Mouse (Mus musculus) midbrain, embryonic 10.5 days (tissue): ENCODE results near the gene Nol3. TPM values are rescaled to one million over a fixed set of nuclear protein-coding genes. Genes with fewer than 3 reads are reported as not detected.

Experiments used
- DNase-seq: peaks from one replicate; pipeline ENCODE4 v3.0.0-alpha.2; 2017; ENCODE audit warnings: low spot score
- H3K27ac ChIP-seq: fragments of 300-500 bp; sonication (generic); replicated peaks from 2 replicates; pipeline ENCODE4 v1.5.1; 2016; ENCODE audit warnings: mild to moderate bottlenecking
- H3K27me3 ChIP-seq: fragments of 300-500 bp; sonication (generic); 2 replicates; pipeline ENCODE4 v1.6.1; 2016; ENCODE audit warnings: low read depth, mild to moderate bottlenecking; ENCODE audit not compliant: poor library complexity, severe bottlenecking
- H3K36me3 ChIP-seq: fragments of 300-500 bp; sonication (generic); 2 replicates; pipeline ENCODE4 v1.6.1; 2016; ENCODE audit warnings: mild to moderate bottlenecking, moderate library complexity
- H3K4me1 ChIP-seq: fragments of 300-500 bp; sonication (generic); 2 replicates; pipeline ENCODE4 v1.6.1; 2016
- H3K4me3 ChIP-seq: fragments of 300-500 bp; sonication (generic); 2 replicates; pipeline ENCODE4 v1.5.1; 2016; ENCODE audit warnings: mild to moderate bottlenecking, moderate library complexity
- H3K9me3 ChIP-seq: fragments of 300-500 bp; sonication (generic); replicated peaks from 2 replicates; pipeline ENCODE4 v1.6.1; 2016; ENCODE audit warnings: mild to moderate bottlenecking
- WGBS: fragments of 180-500 bp; shearing (Covaris S2); methylation state at CpG from one replicate; pipeline ENCODE4 v1.1.7; 2016; 5-methylcytosine and 5-hydroxymethylcytosine counted together
- microRNA counts: library from miRNA; unstranded; fragments of <30 nt; microRNA quantifications from one replicate; lab custom pipeline; 2017
- microRNA-seq: library from miRNA; unstranded; fragments of <30 nt; microRNA quantifications from one replicate; pipeline ENCODE4, GENCODE M21; 2017
- polyA plus RNA-seq: library from polyadenylated mRNA; unstranded; fragments of >200 nt; fragmentation: Nextera tagmentation; extraction: Ambion mirVana; gene quantifications from 2 replicates; pipeline ENCODE4 v1.2.1, GENCODE M21; 2016

Gene Nol3
- polyA plus RNA-seq, 1 experiment from 2014 or later = 1.4 TPM

GRCm38 (mm10) chr8:105326968-105327367 lies 51.0 kb downstream of the Nol3 start:
- WGBS = 46% methylated on average over 6 of the region's 6 CpGs
- DNase-seq = no peak
- H3K27ac ChIP-seq = peak overlapping the region; percentile 86

DNA sequence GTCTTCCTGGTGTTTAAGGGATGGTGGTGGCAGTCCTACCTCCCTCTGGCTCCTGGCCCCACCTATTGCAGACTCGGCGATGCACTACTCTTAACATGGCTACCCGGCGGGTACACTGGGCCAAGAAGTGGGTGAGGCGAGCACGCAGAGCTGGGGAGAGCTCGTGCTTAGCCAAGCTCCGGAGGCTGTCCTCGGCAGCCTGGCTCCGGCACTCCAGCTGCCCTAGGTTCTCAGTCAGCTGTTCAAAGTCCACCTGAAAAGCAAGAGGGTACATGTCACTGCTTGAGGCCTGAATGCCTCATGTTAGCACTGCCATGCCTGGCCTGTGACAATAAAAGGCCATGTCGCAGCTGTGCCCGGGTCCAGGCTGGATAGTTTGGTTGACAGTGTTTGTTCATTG lies 54.4 kb downstream of the Nol3 start:
- Histone ChIP-seq H3K4me1 (peaks cover 17% of the 10 kb centered on the region), H3K27me3 (no peaks in the 10 kb centered on the region), H3K9me3 (no peaks in the 10 kb centered on the region), H3K4me3 (no peak overlapping the region), H3K27ac (no peak overlapping the region), H3K36me3 (peaks cover 76% of the 10 kb centered on the region)
- DNase-seq = no peak
- 95% methylated on average over 12 of the region's 12 CpGs for WGBS

More at GRCm38 (mm10) chr8:105326968-105327367, 51.0 kb downstream of the Nol3 start:
- Histone ChIP-seq H3K36me3 (peaks cover 53% of the 10 kb centered on the region), H3K4me1 (peaks cover 28% of the 10 kb centered on the region), H3K4me3 (peak overlapping the region; percentile 88), H3K27me3 (no peaks in the 10 kb centered on the region), H3K9me3 (no peaks in the 10 kb centered on the region)

DNA sequence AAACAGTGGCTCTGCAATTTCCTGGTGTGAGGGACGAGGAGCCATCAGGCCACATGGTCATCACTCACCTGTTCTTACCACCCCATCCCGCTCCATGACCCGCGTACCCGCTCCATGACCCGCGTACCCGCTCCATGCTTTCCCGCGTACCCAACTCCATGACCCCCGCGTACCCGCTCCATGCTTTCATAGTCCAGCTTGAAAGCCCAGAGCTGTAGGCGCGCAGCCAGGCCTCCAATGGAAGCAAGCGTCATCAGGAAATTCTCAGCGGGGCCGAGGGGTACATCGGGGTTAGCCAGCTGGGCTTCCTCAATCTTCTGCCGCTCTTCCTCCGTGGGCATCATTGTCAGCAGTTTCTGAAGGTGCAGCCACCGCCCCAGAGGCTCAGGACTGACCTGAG lies 55.5 kb downstream of the Nol3 start:
- Histone ChIP-seq H3K36me3 (peaks cover 88% of the 10 kb centered on the region), H3K4me3 (no peak overlapping the region), H3K27me3 (no peaks in the 10 kb centered on the region), H3K4me1 (peaks cover 11% of the 10 kb centered on the region), H3K9me3 (no peaks in the 10 kb centered on the region), H3K27ac (no peak overlapping the region)
- DNase-seq = no peak
- WGBS = 92% methylated on average over 22 of the region's 22 CpGs

MicroRNA genes within 50 kb of the gene (microRNA counts, 519-probe panel; counts per million panel counts)
- microRNA mmu-miR-328 (lab: Ali Mortazavi, UCI) = 2,695 counts per million, percentile 8 among the panel's probes with 10 or more counts

Small RNA genes within 50 kb of the gene (microRNA-seq; reads per million reads assigned to microRNA genes)
- not detected for gene Gm27320
- 191 reads per million, percentile 59 among the genes with 10 or more reads in this experiment for gene Mir328

Other genes with a start within 250 kb of the Nol3 start
- not detected in 2 replicates for gene Ces3a, start 227.5 kb upstream of the Nol3 start, polyA plus RNA-seq
- not detected in 2 replicates for gene Ces3b, start 192.4 kb upstream of the Nol3 start, polyA plus RNA-seq
- gene Ces4a, start 144.3 kb upstream of the Nol3 start, polyA plus RNA-seq = not detected in 2 replicates
- 41.8 and 46.7 TPM in 2 replicates for gene Cbfb, start 105.5 kb upstream of the Nol3 start, polyA plus RNA-seq
- 27.1 and 28.5 TPM in 2 replicates for gene D230025D16Rik, start 51.0 kb upstream of the Nol3 start, polyA plus RNA-seq
- 2.4 and 4.2 TPM in 2 replicates for gene B3gnt9, start 21.0 kb upstream of the Nol3 start, polyA plus RNA-seq
- 13.6 and 14.6 TPM in 2 replicates for gene Tradd, start 11.5 kb upstream of the Nol3 start, polyA plus RNA-seq
- 0.64 and 0.72 TPM in 2 replicates for gene Fbxl8, start 11.5 kb upstream of the Nol3 start, polyA plus RNA-seq
- 0.10 TPM in 1 of 2 replicates, not detected in the other for gene Hsf4, start 6.3 kb upstream of the Nol3 start, polyA plus RNA-seq
- gene 4931428F04Rik, start 13.7 kb downstream of the Nol3 start, polyA plus RNA-seq = 26.4 and 36.8 TPM in 2 replicates
- 10.2 and 11.4 TPM in 2 replicates for gene Exoc3l, start 20.0 kb downstream of the Nol3 start, polyA plus RNA-seq
- gene E2f4, start 21.5 kb downstream of the Nol3 start, polyA plus RNA-seq = 117 and 124 TPM in 2 replicates
- 1.3 and 1.5 TPM in 2 replicates for gene Elmo3, start 29.5 kb downstream of the Nol3 start, polyA plus RNA-seq
- gene Lrrc29, start 50.1 kb downstream of the Nol3 start, polyA plus RNA-seq = 1.2 and 1.7 TPM in 2 replicates
- 105 and 106 TPM in 2 replicates for gene Tmem208, start 50.2 kb downstream of the Nol3 start, polyA plus RNA-seq
- gene Fhod1, start 71.8 kb downstream of the Nol3 start, polyA plus RNA-seq = 1.9 and 2.2 TPM in 2 replicates
- gene Slc9a5, start 72.7 kb downstream of the Nol3 start, polyA plus RNA-seq = 4.1 TPM in 2 replicates
- gene Plekhg4, start 97.1 kb downstream of the Nol3 start, polyA plus RNA-seq = 0.49 and 0.51 TPM in 2 replicates
- gene Kctd19, start 137.4 kb downstream of the Nol3 start, polyA plus RNA-seq = 0.07 TPM in 1 of 2 replicates, not detected in the other
- 2.6 and 3.7 TPM in 2 replicates for gene Lrrc36, start 137.4 kb downstream of the Nol3 start, polyA plus RNA-seq
- 94.4 and 100.0 TPM in 2 replicates for gene Tppp3, start 195.4 kb downstream of the Nol3 start, polyA plus RNA-seq
- 18.6 and 24.0 TPM in 2 replicates for gene Zdhhc1, start 220.8 kb downstream of the Nol3 start, polyA plus RNA-seq
- gene Hsd11b2, start 242.6 kb downstream of the Nol3 start, polyA plus RNA-seq = 28.8 and 30.2 TPM in 2 replicates